Mouse (Mus musculus): Measurements from ENCODE around the gene Gm45623.
A peak's percentile ranks its signal among the peaks of the same experiment; 100 is the strongest.

The Gm45623 gene

DNA sequence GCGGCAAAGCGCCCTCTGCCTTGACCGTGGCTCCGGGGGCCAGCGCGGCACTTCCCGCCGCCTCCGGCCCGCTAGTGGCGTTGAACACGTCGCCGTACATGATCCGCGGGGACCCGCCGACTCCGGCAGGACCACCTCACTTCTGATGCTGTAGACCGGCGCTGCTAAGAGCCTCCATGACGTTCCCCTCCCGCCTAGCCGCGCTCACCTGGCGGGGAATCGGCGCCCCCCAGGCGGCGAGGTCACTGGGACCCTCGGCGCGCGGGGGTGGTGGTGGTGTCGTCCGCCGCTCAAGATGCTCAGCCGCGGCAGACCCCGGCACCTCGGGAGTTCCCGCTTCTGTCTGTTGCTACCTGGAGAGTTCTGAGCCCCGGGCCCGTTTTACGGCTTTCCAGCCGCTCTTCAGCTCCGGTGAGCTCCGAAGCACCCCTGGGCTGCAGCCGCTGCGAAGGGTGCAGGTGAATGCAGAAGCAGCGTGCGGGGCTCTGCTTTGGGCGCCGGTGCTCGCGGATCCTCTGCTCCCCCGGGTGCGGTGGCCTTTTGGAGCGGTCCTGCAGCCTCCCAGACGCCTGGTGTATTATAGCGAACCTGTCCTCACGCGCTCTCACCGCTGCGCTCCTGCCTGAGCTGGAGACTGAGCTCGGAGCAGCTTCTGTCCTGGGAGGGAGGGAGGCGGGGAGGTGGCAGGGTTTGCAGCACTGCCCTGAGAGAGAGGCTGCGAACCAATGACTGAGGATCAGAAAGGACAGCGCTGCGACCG is at the start of gene Gm45623:
TSS of gene Gm45623 (minus strand) at position 636 of the 760 bp plus-strand sequence.
- no peak for DNase-seq (ENCODE audit: low read depth)

DNA sequence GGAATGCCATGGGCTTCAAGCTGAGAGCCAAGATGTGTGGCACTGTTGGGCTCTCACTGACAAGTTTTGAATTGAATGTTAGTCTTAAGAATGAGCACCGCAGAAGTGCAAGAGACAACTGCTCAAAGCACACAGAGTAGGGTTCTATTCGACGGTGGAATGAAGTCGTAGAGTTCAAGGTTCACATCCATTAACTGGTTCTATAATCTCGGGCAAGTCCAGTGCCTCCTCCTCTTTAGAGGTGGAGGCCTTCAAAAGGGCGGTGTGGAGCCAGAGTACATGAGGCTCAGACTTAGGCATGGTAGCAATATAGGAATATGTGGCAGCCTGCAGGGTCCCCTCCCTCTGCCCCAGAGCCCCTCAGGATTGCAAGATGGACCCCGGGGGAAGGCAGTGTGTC is 43.8 kb upstream of the Gm45623 start:
- DNase-seq (ENCODE audit: low read depth), result no peak

DNA sequence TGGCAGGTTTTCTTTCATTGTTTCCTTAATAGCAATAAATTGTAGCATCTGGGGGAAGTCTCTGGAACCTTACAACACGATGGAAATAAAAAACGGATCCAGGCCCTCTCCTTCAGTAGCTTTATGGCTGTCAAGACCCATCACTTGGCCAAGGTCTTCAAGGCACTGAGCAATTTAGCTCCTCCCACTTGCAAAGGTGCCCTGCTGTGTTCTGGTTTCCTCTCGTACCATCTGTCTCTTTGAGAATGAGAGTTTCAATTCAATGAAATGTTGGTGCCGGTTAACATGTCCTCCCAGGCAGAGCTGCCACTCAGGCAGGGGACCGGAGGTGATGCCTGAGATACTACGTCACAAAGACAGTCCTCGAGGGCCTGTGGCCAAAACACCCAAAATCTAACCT is 41.9 kb upstream of the Gm45623 start:
- no peak for DNase-seq (ENCODE audit: low read depth)

DNA sequence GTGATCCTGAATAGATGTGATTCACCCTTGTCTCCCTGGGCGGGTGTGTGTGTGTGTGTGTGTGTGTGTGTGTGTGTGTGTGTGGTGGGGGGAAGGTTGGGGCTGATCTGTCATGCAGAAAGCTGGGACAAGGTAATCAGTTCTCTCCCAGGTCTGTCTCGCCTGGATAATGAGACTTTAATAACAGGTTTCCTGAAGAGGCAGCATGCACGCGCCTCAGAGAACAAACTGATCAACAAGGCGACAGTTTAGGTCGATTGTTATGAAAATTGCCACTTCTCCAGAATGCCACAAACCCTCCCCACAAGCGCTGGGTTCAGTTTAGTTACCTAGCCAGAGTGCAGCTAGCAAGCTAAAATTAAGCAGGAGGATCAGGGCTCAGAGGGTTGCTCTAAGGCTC is 40.8 kb upstream of the Gm45623 start:
- no peak for DNase-seq (ENCODE audit: low read depth)

DNA sequence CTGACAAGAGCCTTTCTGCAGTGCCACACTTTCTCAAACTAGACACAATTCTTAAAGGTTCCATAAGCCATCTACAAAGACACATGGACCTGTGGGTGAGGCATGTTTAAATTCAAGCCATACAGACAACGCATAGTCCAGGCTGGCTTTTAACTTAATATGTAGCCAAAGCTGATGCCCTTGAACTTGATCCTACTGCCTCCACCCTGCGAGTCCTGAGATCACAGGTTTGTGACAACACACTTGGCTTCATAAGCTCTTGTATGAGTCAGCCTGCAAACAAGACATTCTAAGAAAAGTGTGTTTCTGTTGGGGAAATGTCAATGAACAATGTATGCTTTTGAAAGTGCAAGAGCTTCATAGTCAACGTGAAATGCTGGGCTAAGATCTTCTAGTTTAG is 39.2 kb upstream of the Gm45623 start:
- DNase-seq (ENCODE audit: low read depth), result no peak

DNA sequence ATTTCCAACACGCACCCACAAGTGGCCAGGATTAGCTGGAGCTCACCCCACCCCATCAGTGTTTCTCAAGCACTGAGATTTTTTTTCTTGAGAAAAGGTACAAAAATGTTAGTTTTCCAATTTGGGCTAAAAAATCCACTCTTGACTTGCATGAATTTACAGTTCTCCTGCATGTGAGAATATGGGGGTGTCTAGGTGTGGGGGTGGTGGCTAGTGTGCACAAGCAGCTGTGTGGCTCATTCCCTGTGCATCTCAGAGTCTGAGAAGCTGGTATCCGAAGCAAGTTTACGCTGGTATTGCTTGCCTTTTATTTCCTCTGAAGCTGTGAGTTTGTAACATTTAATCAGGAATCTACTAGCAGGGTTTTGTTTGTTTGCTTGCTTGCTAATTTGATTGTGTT is 37.1 kb upstream of the Gm45623 start:
- DNase-seq (ENCODE audit: low read depth), result no peak

DNA sequence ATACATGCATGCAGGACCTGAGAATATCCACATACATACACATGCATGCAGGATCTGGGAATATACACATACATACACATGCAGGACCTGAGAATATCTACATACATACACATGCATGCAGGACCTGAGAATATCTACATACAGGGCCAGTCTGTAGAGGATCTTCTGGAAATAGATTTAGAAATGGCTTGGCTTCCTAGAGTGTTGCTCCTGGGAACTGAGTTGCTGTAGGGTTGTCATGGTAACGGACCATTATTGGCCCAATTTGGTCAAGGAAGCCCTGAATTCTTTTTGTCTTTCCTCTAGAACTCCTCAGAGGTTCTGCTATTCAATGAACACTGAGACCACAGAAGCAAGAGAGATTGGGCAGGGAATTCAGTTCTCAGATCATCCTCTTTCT is 29.0 kb upstream of the Gm45623 start:
- no peak for DNase-seq (ENCODE audit: low read depth)

DNA sequence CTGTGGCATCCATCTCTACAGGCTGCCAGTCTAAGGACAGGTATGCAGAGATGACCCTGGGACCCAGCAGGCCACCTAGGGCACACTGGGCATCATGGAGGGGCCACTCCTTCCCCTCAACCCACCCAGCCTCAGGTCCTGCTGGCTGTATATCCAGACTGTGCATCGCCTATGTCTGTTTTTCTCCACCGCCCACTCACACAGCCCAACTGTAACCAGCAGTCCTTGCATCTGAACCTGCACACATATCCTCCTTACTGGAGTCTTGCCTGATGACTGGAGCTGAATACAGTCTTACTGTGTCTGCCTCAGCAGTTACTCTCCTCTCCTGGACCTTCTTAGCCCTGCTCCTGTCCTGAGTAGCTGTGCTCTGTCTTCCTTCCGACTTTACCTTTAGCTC is 28.1 kb upstream of the Gm45623 start:
- DNase-seq (ENCODE audit: low read depth), result no peak

DNA sequence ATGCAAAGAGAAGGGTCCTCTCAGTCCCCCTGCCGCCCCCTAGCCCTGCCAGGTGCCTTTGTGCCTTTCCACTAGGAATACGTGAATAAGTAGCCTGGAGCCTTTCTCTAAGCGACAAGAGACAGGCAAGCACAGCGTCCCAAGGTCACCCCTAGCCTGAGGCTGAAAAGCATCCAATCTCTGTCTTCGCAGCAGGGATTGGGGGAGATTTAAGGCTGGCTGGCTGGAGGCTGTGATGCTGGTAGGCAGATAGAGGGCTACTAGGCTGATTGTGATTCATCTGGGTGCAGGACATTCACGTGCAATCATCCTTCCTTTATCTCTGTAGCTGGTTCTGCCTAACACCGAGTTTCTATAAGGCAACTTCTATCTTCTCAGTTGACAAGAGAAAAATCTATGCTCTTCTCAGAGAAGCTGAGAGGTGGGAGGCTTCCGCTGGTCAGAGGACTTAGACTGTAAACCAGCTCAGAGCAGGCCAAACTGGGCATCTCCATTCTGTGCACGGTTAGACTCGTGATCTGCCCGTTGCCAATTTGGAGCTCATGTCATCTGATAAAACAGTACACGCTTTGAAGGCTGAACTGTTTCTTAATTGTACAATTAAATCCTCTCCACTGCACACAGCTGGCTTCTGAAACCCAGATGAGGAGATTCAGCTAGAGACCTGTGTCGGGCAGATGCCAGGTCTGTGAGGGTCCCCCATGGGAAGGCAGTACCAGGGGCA is 27.3 kb upstream of the Gm45623 start:
- no peak for DNase-seq (ENCODE audit: low read depth)

DNA sequence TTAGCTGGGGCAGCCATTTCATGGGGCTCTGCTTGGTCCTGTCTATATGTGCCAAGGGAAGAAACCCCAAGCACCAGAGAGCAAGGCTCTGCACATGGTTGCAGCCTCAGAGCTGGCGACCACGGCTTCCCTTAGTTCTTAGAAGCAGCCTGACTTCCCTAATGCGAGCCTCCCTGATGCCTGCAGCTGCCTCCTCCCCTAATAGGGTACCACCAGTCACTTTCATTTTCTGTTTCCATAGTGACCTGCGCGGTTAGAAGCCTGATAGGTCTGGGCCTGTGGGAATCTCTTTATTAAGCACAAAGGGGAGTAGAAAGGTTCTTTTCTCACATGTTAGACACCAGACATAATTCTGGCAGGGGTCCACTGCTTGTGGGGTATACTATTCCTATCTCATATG is 20.7 kb upstream of the Gm45623 start:
- no peak for DNase-seq (ENCODE audit: low read depth)

DNA sequence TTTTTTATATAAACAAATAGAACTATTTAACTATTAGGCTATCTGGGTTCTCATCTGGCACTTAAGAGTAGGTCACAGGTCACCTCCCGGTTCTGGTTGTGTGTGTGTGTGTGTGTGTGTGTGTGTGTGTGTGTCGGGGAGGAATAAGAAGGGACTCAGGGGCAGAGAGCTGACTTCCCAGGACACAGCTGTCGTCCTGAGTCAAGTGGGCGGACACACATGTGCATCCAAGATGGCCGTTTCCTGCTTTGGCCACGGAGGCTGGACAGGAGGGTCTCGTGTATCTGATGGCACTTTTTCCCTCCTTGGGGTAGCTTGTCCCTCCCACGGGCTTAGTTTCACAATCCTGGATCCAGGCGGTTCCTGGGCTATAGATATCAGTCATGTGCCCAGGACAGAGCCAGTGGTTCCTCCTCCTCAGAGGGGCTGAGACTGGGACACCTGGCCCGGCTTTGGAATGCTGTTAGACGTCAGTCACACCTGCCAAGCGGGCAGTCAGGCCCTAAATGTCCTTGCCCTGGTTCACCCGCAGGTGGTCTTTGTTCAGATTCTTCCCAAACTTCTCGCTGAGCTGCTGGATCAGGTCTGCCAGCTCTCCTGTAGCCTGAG is 19.7 kb upstream of the Gm45623 start:
- no peak for DNase-seq (ENCODE audit: low read depth)

DNA sequence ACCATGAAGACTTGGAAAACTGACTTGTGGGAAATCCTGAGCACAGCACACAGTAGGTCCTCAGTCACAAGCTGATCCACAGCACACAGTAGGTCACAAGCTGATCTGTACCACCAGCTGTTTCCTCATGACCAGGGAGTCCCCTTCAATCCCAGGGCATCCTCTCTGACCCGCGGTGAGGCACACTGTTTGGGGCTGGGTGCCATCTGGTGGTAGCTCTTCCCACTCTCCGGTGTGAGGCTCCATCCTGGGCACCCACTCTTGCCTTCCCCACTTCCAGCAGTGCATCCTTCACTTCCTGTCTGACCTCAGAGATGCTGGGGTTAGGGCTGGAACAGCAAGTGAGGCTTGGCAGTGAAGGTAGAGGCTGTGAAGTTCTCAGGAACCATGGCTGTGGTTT is 19.0 kb upstream of the Gm45623 start:
- DNase-seq (ENCODE audit: low read depth), result no peak

DNA sequence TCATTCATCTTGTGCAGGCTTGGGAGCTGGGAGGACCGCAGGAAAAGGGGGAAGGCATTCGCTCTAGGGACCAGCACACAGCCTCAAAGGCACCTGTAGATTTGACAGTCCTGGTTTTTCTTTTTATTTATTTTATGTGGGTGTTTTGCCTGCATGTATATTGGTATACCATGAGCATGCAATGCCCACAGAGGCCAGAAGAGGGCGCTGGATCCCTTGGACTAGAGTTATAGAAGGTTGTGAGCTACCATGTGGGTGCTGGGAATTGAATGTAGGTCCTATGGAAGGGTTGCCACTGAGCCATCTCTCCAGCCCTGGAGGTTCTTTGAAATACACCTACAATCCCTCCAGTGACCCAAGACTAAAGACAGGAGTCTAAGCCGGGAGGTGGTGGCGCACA is 17.2 kb upstream of the Gm45623 start:
- DNase-seq (ENCODE audit: low read depth), result no peak

DNA sequence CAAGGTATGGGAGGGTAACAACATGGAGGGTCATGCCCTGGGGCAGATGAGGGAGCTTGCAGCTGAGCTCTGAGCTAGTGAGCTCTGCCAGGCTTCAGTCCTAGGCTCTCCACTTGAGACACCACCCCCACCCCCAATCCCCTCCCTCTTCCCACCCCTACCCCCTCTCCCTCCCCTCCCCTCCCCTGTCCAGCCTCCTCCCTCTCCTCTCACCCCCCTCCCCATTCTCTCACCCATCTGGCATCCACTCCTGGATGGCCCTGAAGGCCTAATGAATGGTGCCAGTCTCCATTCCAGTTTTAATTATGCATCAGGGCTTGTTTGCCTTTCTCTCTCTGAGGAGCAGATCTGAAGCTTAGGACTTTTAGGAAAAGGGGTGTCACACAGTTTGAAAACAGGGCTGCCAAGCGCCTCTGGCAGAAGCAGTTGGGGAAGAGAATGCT is 16.5 kb upstream of the Gm45623 start:
- no peak for DNase-seq (ENCODE audit: low read depth)

DNA sequence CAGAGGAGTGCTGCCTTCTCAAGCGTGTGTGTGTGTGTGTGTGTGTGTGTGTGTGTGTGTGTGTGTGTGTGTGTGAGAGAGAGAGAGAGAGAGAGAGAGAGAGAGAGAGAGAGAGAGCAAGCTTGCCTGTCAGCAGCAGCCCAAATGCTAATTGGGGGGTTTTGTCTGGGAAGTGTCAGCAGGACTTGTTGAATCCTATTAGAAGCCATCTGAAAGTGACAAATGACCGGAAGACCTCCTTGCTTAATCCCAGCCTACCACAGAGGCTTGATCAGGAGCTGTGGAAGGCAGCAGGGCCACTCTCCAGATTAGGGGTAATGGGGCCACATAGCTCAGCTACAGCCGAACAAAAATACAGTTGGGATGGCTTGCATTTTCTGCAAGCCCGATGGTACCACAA is 15.8 kb upstream of the Gm45623 start:
- no peak for DNase-seq (ENCODE audit: low read depth)

DNA sequence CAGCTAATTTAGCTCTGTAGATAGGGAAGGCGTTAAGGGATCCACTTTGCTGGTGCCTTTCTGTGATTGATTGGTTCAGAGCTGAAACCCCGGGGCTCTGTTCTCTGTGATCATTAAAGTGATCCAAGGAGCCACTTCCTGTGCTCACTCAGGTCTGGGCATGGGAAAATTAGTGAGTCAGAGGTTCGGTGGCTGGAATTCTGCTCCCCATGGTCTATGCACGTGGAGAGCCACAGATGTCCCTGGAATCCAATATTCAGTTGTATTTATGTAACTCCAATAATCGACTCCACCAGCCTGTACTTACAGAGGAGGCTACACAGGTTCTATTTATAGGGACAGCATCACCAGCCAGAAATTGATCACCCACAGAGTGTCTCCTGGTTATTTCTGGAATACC is 12.6 kb upstream of the Gm45623 start:
- DNase-seq (ENCODE audit: low read depth), result no peak

DNA sequence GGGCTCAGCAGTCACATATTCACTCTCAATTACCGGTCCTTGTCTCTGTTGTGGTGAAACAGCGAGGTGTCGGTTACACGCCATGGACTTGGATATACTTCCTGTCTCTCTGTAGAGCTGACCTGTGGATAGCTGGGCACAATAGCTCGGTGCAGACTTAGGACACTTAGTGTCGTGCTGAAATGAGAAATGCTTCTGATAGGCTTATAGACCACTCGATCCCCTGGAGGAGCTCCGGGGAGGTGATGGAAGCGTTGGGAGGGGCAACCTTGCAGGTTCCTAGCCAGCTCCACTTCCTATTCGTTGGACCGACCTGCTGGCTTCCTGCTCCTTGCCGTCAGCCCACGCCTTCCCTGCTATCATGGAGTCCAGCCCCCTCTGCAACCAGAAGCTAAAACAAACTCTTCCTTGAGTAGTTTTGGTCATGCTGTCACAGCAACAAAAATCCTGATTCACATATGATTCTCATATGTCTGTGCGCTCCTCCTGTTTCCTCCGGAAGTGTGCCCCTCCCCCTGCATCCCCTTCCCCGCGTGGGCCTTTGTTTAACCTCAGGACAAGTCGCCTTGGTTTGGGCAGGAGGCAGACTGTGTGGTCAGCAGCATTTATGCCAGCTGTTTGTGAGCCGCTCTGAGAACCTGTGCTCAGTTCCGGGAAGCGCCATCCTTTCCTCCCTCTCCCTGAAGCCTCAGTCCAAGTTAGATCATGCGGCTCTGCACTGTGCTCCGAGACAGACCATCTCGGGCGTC is 11.8 kb upstream of the Gm45623 start:
- DNase-seq (ENCODE audit: low read depth), result no peak

DNA sequence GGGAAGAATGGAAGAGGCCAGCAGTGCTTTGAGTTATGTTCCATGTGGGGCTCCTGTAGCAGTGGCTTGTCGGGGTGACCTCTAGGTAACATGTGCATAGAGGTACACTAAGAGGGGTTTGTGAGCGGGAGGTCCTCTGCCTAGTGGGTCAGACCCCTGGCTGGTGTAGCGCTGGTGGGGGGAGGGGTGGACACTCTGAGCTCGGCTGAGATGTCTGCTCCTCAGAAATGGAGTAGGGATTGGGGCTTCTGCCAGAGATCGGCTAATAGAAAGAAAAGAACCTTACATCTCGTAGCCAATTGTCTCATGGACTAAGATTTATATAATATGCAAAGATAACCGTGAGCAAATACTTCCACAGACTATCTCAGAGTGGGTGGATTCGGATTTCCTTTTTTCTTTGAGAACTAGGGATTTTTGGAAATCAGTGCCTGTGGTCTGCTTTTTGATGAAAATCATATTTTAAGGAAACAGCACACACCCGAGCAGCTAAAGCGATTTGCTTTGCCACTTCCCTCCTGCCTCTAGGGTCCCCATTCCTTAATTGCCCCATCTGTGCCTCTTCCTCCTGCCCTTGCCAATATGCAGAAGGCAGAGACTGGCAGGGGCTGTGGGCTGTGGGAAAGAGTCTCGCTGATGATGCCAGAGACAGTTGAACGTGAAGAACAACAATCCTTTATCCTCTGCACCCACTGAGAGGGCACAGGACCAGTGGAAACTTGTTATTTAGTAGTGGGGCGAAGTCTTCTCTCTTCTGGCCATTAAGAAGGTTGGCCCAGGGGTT is 9.0 kb upstream of the Gm45623 start:
- no peak for DNase-seq (ENCODE audit: low read depth)

DNA sequence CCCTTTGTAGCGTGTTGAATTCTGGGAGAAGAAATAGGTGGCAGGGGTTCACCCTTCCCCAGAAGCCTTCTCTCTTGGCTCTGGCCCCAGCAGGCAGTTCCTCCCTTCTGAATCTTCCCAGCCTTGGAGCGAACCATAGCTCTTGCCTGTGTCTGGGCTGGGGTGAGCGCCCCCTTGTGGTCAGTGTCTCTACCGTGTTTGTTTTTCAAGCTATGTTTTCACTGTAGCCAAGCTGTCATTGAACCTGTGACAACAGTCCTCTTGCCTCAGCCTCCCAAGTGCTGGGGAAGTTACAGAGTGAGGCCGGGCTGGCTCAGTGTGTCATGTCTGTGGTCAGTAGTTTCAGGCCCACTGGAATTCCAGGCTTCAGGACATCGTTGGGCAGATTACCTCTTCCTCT is 4.9 kb upstream of the Gm45623 start:
- DNase-seq (ENCODE audit: low read depth), result peak; percentile 80

DNA sequence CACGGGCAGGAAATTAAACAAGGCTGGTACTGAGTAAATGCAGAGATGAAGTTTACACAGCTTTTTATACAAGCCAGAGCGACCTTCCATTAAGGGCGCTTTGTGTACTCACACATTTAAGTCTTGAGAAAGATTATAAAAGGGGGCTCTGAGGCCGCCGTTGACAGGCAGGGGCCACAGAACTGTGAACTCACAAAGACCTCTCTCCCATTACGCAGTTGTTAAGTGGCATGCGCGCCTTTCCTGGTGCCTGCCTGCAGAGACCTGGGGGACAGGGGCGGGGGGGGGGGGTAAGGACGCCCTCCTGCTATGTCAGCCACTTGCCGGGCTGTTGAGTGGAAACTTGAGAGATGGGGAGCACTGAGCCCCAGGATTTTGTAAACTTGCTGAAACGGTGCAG is 3.6 kb upstream of the Gm45623 start:
- no peak for DNase-seq (ENCODE audit: low read depth)

DNA sequence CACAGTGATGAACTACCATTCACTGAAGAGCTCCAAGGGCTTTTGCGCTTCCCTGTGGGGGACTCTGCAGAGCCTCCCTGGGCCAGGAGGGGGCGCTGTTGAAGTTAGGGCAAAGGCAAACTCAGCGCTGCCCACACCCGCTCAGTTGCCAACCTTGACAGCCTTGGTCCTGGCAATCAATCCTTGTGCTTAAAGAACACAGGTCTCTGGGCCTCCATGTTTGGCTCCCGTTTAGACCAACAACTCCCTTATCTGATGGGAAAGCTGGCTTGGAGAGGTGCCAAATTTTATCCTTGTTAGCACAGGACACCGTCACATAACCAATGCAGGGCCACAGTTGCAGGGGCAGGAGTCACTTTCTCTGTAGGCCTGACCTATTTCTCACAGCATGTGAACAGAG is 2.2 kb upstream of the Gm45623 start:
- DNase-seq (ENCODE audit: low read depth), result no peak
